8 mouse cellular contexts compared by ENCODE assay signal in genomic region chr11:48870781-48871180, GRCm38 (mm10). TPM values are rescaled to one million over a fixed set of nuclear protein-coding genes. Genes with fewer than 3 reads are reported as not detected.
DNase-seq lines count a peak whose midpoint lies in the region; ATAC-seq and TF ChIP-seq lines count a peak whose summit lies in the region.

No protein-coding gene starts in this region.

- peak overlapping the region; percentile 71 for H3K27ac ChIP-seq in heart, embryonic 15.5 days
- H3K27ac ChIP-seq in forebrain, embryonic 16.5 days (ENCODE audit: low read length), result no peak overlapping the region
- peak overlapping the region; percentile 92 for H3K27ac ChIP-seq in liver, postnatal 0 days (ENCODE audit: low read depth)

- no peaks in the 10 kb centered on the region for H3K27me3 ChIP-seq in heart, embryonic 15.5 days
- no peaks in the 10 kb centered on the region; the same call in 1 of the 2 replicates for H3K27me3 ChIP-seq in forebrain, embryonic 16.5 days (replicated peaks; ENCODE audit: control insufficient read depth, insufficient read depth, low read length)
- H3K27me3 ChIP-seq in liver, postnatal 0 days (ENCODE audit: insufficient read depth, low read length), result no peaks in the 10 kb centered on the region

- no peak for TF ChIP-seq CTCF in liver, postnatal 0 days (IDR thresholded peaks at IDR 0.05; ENCODE audit: low read depth)

- H3K9me3 ChIP-seq in heart, embryonic 15.5 days (replicated peaks), result no peaks in the 10 kb centered on the region
- H3K9me3 ChIP-seq in forebrain, embryonic 16.5 days (ENCODE audit: control insufficient read depth, low read length), result no peaks in the 10 kb centered on the region
- no peaks in the 10 kb centered on the region for H3K9me3 ChIP-seq in liver, postnatal 0 days (ENCODE audit: low read length)

- peaks cover 36% of the 10 kb centered on the region for H3K4me1 ChIP-seq in heart, embryonic 15.5 days (replicated peaks)
- H3K4me1 ChIP-seq in forebrain, embryonic 16.5 days (replicated peaks; ENCODE audit: control insufficient read depth, insufficient read depth, low read length), result peaks cover 15% of the 10 kb centered on the region
- peaks cover 35% of the 10 kb centered on the region for H3K4me1 ChIP-seq in liver, postnatal 0 days (ENCODE audit: insufficient read depth)

- no peak for ATAC-seq in heart, embryonic 15.5 days (replicated peaks; ENCODE audit: insufficient number of reproducible peaks, insufficient read depth, low FRiP score, low read depth)
- no peak for ATAC-seq in forebrain, embryonic 16.5 days
- ATAC-seq in liver, postnatal 0 days, result peak; percentile 8; the same call in 1 of the 2 replicates

- H3K4me2 ChIP-seq in heart, embryonic 15.5 days, result peak overlapping the region; percentile 79
- H3K4me2 ChIP-seq in forebrain, embryonic 16.5 days (ENCODE audit: low read length), result peak overlapping the region; percentile 83
- H3K4me2 ChIP-seq in liver, postnatal 0 days (ENCODE audit: low read depth, low read length), result peak overlapping the region; percentile 72

- H3K36me3 ChIP-seq in heart, embryonic 15.5 days, result peaks cover 4% of the 10 kb centered on the region; the same call in 1 of the 2 replicates
- no peaks in the 10 kb centered on the region for H3K36me3 ChIP-seq in forebrain, embryonic 16.5 days (ENCODE audit: control insufficient read depth, insufficient read depth)
- H3K36me3 ChIP-seq in liver, postnatal 0 days (replicated peaks; ENCODE audit: insufficient read depth, low read length), result peaks cover 24% of the 10 kb centered on the region

- peak overlapping the region; percentile 52 for H3K4me3 ChIP-seq in heart, embryonic 15.5 days
- H3K4me3 ChIP-seq in forebrain, embryonic 16.5 days (replicated peaks; ENCODE audit: low read length), result peak overlapping the region; percentile 43
- peak overlapping the region; percentile 71 for H3K4me3 ChIP-seq in liver, postnatal 0 days (ENCODE audit: low read depth, low read length)

- intact Hi-C loops in heart, postnatal 10 days (cut with DNase I), result loop anchor here (5.0 to 10.0 kb wide), 3 partner anchors 317 to 544 kb away; partner anchors contain the start of genes Btnl9 and Zfp62

- peak overlapping the region; percentile 45 for H3K9ac ChIP-seq in heart, embryonic 15.5 days
- H3K9ac ChIP-seq in forebrain, embryonic 16.5 days (replicated peaks; ENCODE audit: low read depth, low read length), result peak overlapping the region; percentile 54
- peak overlapping the region; percentile 79 for H3K9ac ChIP-seq in liver, postnatal 0 days (replicated peaks)

- TF ChIP-seq EP300 in liver, postnatal 0 days (IDR thresholded peaks at IDR 0.05; ENCODE audit: low read depth), result no peak

- WGBS in heart, embryonic 15.5 days, result 17% methylated on average over 7 of the region's 7 CpGs
- WGBS in forebrain, embryonic 16.5 days, result 32% methylated on average over 7 of the region's 7 CpGs
- whole genome bisulfite sequencing in liver, postnatal 0 days (ENCODE audit: insufficient replicate concordance), result 9% methylated on average over 7 of the region's 7 CpGs

- DNase-seq in heart, postnatal 10 days, result no peak
- peak; percentile 26 for DNase-seq in Muller cell, postnatal 12 days (ENCODE audit: inconsistent ontology term)
- peak; percentile 38 for DNase-seq in liver, postnatal 0 days
- DNase-seq in layer of hippocampus, adult 18-20 months (ENCODE audit: low spot score in 2 of 2), result no peak
- no peak for DNase-seq in frontal cortex, adult 2 months (ENCODE audit: extremely low spot score in 1 of 2, low spot score in 1 of 2)
- DNase-seq in embryo, embryonic 9.5 days (ENCODE audit: extremely low spot score), result no peak

RNA-seq across cellular contexts. Expression of gene Irgm1, which starts 0.7 kb away (rescaled TPM):
- 8.9 and 13.6 TPM in 2 replicates for polyA plus RNA-seq in heart, embryonic 15.5 days (2015; fragmentation: Nextera tagmentation; extraction: Ambion mirVana)
- 1 to 10 TPM; 6.5 to 9.5 TPM for total RNA-seq in heart, postnatal 10 days (2021)
- 1.6 TPM in 2 replicates for polyA plus RNA-seq in forebrain, embryonic 16.5 days (2015; fragmentation: Nextera tagmentation; extraction: Ambion mirVana)
- 42.7 and 44.1 TPM in 2 replicates for polyA plus RNA-seq in liver, postnatal 0 days (2015; fragmentation: Nextera tagmentation; extraction: Ambion mirVana)
- total RNA-seq in layer of hippocampus, adult 18-20 months (2021), result 1 to 10 TPM; 5.6 to 5.8 TPM
- 12.1 and 12.7 TPM in 2 replicates for polyA plus RNA-seq in frontal cortex, adult 2 months (2012; rRNA removed)

RNA-seq across cellular contexts. Expression of gene Gm5431, which starts 31.2 kb away (rescaled TPM):
- 0.25 and 0.30 TPM in 2 replicates for polyA plus RNA-seq in heart, embryonic 15.5 days (2015; fragmentation: Nextera tagmentation; extraction: Ambion mirVana)
- total RNA-seq in heart, postnatal 10 days (2021), result under 1 TPM; 0.50 to 0.65 TPM
- 0.20 and 0.24 TPM in 2 replicates for polyA plus RNA-seq in forebrain, embryonic 16.5 days (2015; fragmentation: Nextera tagmentation; extraction: Ambion mirVana)
- 0.66 and 0.86 TPM in 2 replicates for polyA plus RNA-seq in liver, postnatal 0 days (2015; fragmentation: Nextera tagmentation; extraction: Ambion mirVana)
- under 1 TPM in 1 of 2 experiments, not detected in 1; 0.23 TPM for total RNA-seq in layer of hippocampus, adult 18-20 months (2021)
- 0.13 and 0.18 TPM in 2 replicates for polyA plus RNA-seq in frontal cortex, adult 2 months (2012; rRNA removed)

RNA-seq across cellular contexts. Expression of gene Gm12184, which starts 44.3 kb away (rescaled TPM):
- polyA plus RNA-seq in heart, embryonic 15.5 days (2015; fragmentation: Nextera tagmentation; extraction: Ambion mirVana), result 3.2 and 3.7 TPM in 2 replicates
- 1 to 10 TPM; 2.9 to 5.0 TPM for total RNA-seq in heart, postnatal 10 days (2021)
- 2.8 and 3.9 TPM in 2 replicates for polyA plus RNA-seq in forebrain, embryonic 16.5 days (2015; fragmentation: Nextera tagmentation; extraction: Ambion mirVana)
- polyA plus RNA-seq in liver, postnatal 0 days (2015; fragmentation: Nextera tagmentation; extraction: Ambion mirVana), result 4.9 and 5.0 TPM in 2 replicates
- 1 to 10 TPM in 1 of 2 experiments, under 1 TPM in 1; 0.38 to 1.1 TPM for total RNA-seq in layer of hippocampus, adult 18-20 months (2021)
- 24.1 and 28.7 TPM in 2 replicates for polyA plus RNA-seq in frontal cortex, adult 2 months (2012; rRNA removed)

RNA-seq across cellular contexts. Expression of gene Trim7, which starts 44.8 kb away (rescaled TPM):
- polyA plus RNA-seq in heart, embryonic 15.5 days (2015; fragmentation: Nextera tagmentation; extraction: Ambion mirVana), result 0.75 and 0.84 TPM in 2 replicates
- total RNA-seq in heart, postnatal 10 days (2021), result 10 to 100 TPM; 10.1 to 12.8 TPM
- polyA plus RNA-seq in forebrain, embryonic 16.5 days (2015; fragmentation: Nextera tagmentation; extraction: Ambion mirVana), result 1.4 and 2.0 TPM in 2 replicates
- polyA plus RNA-seq in liver, postnatal 0 days (2015; fragmentation: Nextera tagmentation; extraction: Ambion mirVana), result 0.48 and 0.52 TPM in 2 replicates
- 1 to 10 TPM; 1.9 to 2.4 TPM for total RNA-seq in layer of hippocampus, adult 18-20 months (2021)
- polyA plus RNA-seq in frontal cortex, adult 2 months (2012; rRNA removed), result 3.7 and 4.6 TPM in 2 replicates

RNA-seq across cellular contexts. Expression of gene Trim41, which starts 53.6 kb away (rescaled TPM):
- 4.3 TPM in 2 replicates for polyA plus RNA-seq in heart, embryonic 15.5 days (2015; fragmentation: Nextera tagmentation; extraction: Ambion mirVana)
- 10 to 100 TPM; 27.9 to 30.1 TPM for total RNA-seq in heart, postnatal 10 days (2021)
- 7.2 and 7.6 TPM in 2 replicates for polyA plus RNA-seq in forebrain, embryonic 16.5 days (2015; fragmentation: Nextera tagmentation; extraction: Ambion mirVana)
- polyA plus RNA-seq in liver, postnatal 0 days (2015; fragmentation: Nextera tagmentation; extraction: Ambion mirVana), result 2.2 and 2.3 TPM in 2 replicates
- total RNA-seq in layer of hippocampus, adult 18-20 months (2021), result 10 to 100 TPM; 58.1 to 62.3 TPM
- 41.4 and 47.6 TPM in 2 replicates for polyA plus RNA-seq in frontal cortex, adult 2 months (2012; rRNA removed)

Comparison
In these comparisons a context has a peak if more than half of its experiments do, and no peak if none do; other contexts are left out.
1. DNase-seq: peak in Muller cell, postnatal 12 days (single experiment) and liver, postnatal 0 days (single experiment); none in heart, postnatal 10 days (0 of 2), layer of hippocampus, adult 18-20 months (0 of 2), frontal cortex, adult 2 months (0 of 2) and embryo, embryonic 9.5 days (single experiment).
2. Peak in every context shown above with its lines, with median percentiles within 50 percentile points of each other: H3K4me2 ChIP-seq, H3K4me3 ChIP-seq and H3K9ac ChIP-seq.